Mouse (Mus musculus): ENCODE results near the gene Tpm3-rs7. TPM values are rescaled to one million over a fixed set of nuclear protein-coding genes. Genes with fewer than 3 reads are reported as not detected.
"Not testable (repeated sequence)": the region's sequence is repeated elsewhere in the genome, so short reads cannot be mapped to it uniquely, and the experiment has no call there.

Gene Tpm3-rs7
- 1.4 TPM in 2 replicates for polyA plus RNA-seq (2012; rRNA removed)

DNA sequence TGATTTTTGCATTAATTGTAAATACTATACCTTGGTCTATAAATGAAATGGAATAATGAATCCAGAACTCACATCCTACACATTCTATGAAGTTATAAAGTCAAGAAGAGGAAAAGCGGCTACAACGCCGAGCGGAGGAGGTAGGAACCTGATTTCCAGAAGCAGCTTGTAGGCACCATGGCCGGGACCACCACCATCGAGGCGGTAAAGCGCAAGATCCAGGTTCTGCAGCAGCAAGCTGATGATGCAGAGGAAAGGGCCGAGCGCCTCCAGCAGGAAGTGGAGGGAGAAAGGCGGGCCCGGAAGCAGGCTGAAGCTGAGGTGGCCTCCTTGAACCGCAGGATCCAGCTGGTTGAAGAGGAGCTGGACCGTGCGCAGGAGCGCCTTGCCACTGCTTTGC is at the start of gene Tpm3-rs7:
TSS of gene Tpm3-rs7 (plus strand) at position 110 of the 400 bp plus-strand sequence.
- not testable (repeated sequence) for H3K4me3 ChIP-seq (ENCODE audit: insufficient read depth, low read length); H3K27ac ChIP-seq (ENCODE audit: insufficient read depth, low read length); H3K4me1 ChIP-seq (ENCODE audit: control insufficient read depth, insufficient read depth, low read length)

DNA sequence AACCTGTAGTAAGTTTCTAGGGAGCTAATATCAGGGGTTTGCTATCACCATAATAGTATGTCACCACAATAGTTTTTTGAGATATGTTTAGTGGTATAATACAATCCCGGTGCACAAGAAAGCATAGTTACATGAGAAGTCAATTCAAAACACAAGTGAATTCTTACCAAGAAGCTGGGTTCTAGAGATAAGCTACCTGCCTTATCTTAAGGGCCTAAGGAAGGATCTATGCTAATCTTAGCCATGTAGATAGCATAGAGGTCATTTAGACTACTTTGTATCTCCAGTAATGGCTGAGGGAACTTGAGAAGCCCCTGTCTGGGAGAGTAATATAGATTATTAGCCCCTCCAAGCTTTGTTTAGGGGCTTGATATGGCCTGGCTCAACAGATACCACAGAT is 2.6 kb downstream of the Tpm3-rs7 start:
- H3K27ac ChIP-seq (ENCODE audit: insufficient read depth, low read length), result no peak overlapping the region
- no peaks in the 10 kb centered on the region for H3K4me1 ChIP-seq (ENCODE audit: control insufficient read depth, insufficient read depth, low read length)
- H3K4me3 ChIP-seq (ENCODE audit: insufficient read depth, low read length), result no peak overlapping the region
- TF ChIP-seq CTCF (IDR thresholded peaks at IDR 0.05; ENCODE audit: extremely low read depth, insufficient read depth, low read length) (no peak), POLR2A (IDR thresholded peaks at IDR 0.05; ENCODE audit: extremely low read depth, insufficient read depth, low read length) (no peak)

DNA sequence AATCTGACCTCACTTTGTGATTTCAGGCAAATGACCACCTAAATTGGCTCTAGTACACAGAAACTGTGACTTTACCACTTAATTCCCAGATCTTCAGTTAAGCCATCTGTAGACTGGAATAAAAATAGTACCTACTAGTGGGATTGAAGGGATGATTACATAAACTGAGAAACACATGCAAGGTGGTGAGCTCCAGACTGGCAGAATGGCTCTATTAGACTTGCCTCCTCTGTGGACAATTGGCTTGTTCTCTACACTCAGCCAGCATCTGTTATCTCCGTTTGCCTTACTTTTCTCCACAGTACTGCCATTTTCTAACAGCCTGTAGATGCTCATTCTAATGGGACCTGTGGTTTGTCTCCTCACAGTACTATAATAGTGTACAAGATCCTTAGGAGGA is 49.0 kb downstream of the Tpm3-rs7 start:
- Histone ChIP-seq H3K4me1 (ENCODE audit: control insufficient read depth, insufficient read depth, low read length) (no peaks in the 10 kb centered on the region), H3K4me3 (ENCODE audit: insufficient read depth, low read length) (no peak overlapping the region), H3K27ac (ENCODE audit: insufficient read depth, low read length) (no peak overlapping the region)
- TF ChIP-seq POLR2A (IDR thresholded peaks at IDR 0.05; ENCODE audit: extremely low read depth, insufficient read depth, low read length) (no peak), CTCF (IDR thresholded peaks at IDR 0.05; ENCODE audit: extremely low read depth, insufficient read depth, low read length) (no peak)
